Mouse (Mus musculus): ENCODE measurements at regions not wholly inside any gene's neighbourhood (a gene's known extent, or its start where the extent isn't known, plus 50 kb on each side); places are given as distances from the start of the nearest gene placed in this dataset.
A peak's percentile ranks its signal among the peaks of the same experiment; 100 is the strongest.

DNA sequence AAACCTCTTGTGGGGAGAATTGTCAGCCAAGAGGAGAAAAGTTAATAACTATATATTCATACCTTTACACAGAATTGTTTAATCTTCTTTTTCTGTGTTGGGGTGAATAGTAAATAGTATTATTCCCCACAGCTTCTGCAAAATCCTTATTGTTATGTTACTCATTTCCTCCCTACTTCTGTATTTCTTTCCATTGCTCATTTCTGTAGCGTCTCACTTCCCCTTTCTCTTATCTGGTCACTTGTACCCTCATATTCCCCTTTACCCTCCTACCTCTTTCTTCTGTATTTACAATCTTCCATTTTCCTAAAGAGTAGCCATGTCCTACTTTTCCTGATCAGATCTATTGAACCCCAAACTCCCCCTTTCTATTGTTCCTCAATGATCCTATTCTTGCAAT, 224.6 kb upstream of the Tle1 start:
- Histone ChIP-seq H3K4me3 (no peak overlapping the region), H3K27ac (no peak overlapping the region)
- no peak for DNase-seq (ENCODE audit: low spot score in 2 of 2)
- TF ChIP-seq CTCF (conservative IDR thresholded peaks at IDR 0.05), result no peak

- DNase-seq (ENCODE audit: low spot score in 2 of 2), result no peak
- no peak overlapping the region for H3K4me3 ChIP-seq
- no peak for TF ChIP-seq CTCF (conservative IDR thresholded peaks at IDR 0.05)
- no peak overlapping the region for H3K27ac ChIP-seq
Measured at GRCm38 (mm10) chr4:72412100-72412788, 211.5 kb upstream of the Tle1 start.

DNA sequence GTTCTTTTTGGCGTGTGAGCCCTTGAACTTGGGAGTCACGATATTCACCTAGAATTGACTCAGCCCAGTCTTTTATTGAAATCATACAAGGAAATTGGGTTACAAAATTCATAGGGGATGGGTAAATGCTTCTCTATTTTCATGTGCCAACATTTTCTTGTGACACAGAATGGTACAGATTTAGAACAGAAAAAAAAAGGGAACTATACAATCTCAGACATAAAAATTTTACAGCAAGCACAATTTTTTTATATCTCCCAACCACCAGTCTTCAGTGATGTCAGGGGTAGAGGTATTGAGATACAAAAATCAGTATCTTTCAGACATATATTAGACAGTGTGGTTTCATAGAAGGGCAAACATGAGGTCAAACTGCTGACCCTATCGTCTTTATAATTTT, 210.6 kb upstream of the Tle1 start:
- Histone ChIP-seq H3K4me3 (no peak overlapping the region), H3K27ac (no peak overlapping the region)
- TF ChIP-seq CTCF (conservative IDR thresholded peaks at IDR 0.05), result no peak
- DNase-seq (ENCODE audit: low spot score in 2 of 2), result no peak

DNA sequence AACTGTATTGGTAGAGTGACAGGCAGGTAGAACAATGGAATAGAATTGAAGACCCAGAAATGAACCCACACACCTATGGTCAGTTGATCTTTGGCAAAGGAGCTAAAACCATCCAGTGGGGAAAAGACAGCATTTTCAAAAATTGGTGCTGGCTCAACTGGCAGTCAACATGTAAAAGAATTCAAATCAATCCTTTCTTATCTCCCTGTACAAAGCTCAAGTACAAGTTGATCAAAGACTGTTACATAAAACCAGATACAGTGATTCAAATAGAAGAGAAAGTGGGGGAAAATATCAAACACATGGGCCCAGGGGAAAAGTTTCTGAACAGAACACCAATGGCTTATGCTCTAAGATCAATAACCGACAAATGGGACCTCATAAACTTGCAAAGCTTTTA, 200.0 kb upstream of the Tle1 start:
- Histone ChIP-seq H3K4me3 (no peak overlapping the region), H3K27ac (no peak overlapping the region)
- no peak for DNase-seq (ENCODE audit: low spot score in 2 of 2)
- TF ChIP-seq CTCF (conservative IDR thresholded peaks at IDR 0.05), result no peak

- no peak for DNase-seq (ENCODE audit: low spot score in 2 of 2)
- Histone ChIP-seq H3K4me3 (no peak overlapping the region), H3K27ac (no peak overlapping the region)
- no peak for TF ChIP-seq CTCF (conservative IDR thresholded peaks at IDR 0.05)
Measured at GRCm38 (mm10) chr4:72391887-72392435, 191.2 kb upstream of the Tle1 start.

DNA sequence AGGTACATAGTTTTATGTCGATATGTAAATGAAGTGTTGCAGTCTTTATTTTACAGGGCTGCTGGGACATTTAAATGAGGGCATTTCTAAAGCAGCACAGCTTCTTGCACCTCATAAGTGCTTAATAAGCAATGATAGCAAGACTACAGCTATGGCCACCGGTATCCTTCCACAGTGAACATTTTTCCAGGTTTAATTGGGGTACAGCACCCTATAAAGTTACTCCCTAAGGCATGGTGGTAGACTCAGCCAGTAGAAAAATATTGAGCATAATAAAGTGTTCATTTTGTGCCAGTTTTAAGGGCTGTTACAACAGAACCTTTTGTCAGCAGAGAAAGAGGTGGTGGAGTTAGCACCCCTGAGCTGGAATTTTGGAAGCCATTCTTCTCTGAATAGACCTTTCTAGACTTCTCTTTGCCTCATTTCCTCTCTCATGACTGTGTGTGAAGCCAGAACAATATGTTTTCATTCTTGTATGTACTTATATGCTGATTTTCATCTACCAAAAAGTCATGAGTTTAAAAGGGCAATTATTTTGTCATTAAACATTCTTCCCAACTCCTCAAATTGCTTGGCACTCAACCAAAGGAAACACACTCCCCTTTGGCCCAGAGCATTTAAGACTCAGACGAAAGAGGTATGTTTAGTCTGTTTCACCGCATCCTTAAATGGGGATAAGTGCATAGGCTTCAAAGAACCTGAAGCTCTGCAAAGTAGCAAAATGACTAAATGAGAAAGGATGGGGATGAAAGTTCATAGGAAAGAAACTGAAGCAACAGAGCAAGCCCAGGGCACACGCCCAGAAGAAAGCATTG, 189.3 kb upstream of the Tle1 start:
- DNase-seq (ENCODE audit: low spot score in 2 of 2), result no peak
- no peak for TF ChIP-seq CTCF (conservative IDR thresholded peaks at IDR 0.05)
- no peak overlapping the region for H3K4me3 ChIP-seq
- no peak overlapping the region for H3K27ac ChIP-seq

GRCm38 (mm10) chr4:72384901-72385264, 184.2 kb upstream of the Tle1 start:
- TF ChIP-seq CTCF (conservative IDR thresholded peaks at IDR 0.05), result peak; percentile 50
- H3K4me3 ChIP-seq, result no peak overlapping the region; the same call in 1 of the 2 replicates
- DNase-seq (ENCODE audit: low spot score in 2 of 2), result peak; percentile 62 to 86
- peak overlapping the region; percentile 69 for H3K27ac ChIP-seq

DNA sequence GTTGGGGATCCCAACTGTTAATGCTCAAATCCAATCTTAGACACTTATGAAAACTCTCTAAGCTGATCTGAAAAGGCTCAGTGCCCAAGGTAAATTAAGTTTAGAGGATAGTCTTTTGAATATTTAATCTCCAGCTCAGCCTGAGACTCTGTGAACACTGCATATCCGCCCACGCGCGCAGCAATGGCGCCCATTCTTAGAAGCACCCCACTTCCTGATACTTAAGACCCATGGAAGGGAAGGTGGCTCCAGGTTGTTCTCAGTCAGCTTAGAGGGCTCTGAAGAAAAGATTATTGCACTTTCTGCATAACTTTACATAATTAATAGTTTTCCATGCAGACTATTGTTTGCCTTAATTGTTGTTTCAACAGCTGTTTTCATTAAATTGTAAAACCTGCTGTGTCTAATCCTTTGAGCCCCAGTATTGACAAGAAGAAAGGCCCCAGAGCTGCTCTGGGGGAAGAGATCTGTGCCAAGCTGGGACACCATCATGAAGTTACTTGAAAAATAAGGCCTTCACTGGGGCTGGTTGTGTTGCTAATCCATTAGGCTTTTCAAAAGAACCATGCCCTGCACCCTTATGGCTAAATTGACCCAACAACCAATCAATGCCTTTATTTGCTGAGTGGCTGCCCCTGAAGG, 183.7 kb upstream of the Tle1 start:
- no peak for TF ChIP-seq CTCF (conservative IDR thresholded peaks at IDR 0.05)
- Histone ChIP-seq H3K4me3 (no peak overlapping the region), H3K27ac (peak overlapping the region; percentile 69; the same call in 1 of the 2 replicates)
- DNase-seq (ENCODE audit: low spot score in 2 of 2), result no peak

DNA sequence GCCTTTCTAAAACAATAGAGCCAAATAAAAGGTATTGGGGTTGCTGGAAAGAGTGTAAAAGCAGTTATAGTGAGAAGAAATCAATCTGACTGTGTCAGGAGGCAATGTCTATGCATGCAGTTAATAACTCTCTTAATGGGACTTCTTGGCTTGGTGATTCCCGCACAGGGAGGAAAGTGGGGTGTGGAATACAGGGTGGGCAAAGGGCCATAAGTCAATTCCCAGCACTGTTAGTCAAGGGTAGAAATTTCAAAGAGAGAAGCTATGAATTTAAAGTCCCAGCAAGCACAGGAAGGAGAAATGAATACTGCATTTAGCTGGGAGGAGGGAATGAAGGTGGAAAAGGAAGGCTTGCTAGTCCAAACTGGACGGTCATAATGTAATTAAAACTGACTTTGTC, 183.0 kb upstream of the Tle1 start:
- no peak for TF ChIP-seq CTCF (conservative IDR thresholded peaks at IDR 0.05)
- no peak for DNase-seq (ENCODE audit: low spot score in 2 of 2)
- no peak overlapping the region for H3K27ac ChIP-seq
- no peak overlapping the region for H3K4me3 ChIP-seq

- no peak for TF ChIP-seq CTCF (conservative IDR thresholded peaks at IDR 0.05)
- Histone ChIP-seq H3K4me3 (no peak overlapping the region), H3K27ac (no peak overlapping the region)
- no peak for DNase-seq (ENCODE audit: low spot score in 2 of 2)
Measured at GRCm38 (mm10) chr4:72382517-72383147, 181.9 kb upstream of the Tle1 start.

GRCm38 (mm10) chr4:72381742-72382141, 181.0 kb upstream of the Tle1 start:
- no peak for TF ChIP-seq CTCF (conservative IDR thresholded peaks at IDR 0.05)
- DNase-seq (ENCODE audit: low spot score in 2 of 2), result no peak
- Histone ChIP-seq H3K4me3 (no peak overlapping the region), H3K27ac (no peak overlapping the region)

- TF ChIP-seq CTCF (conservative IDR thresholded peaks at IDR 0.05), result no peak
- Histone ChIP-seq H3K4me3 (no peak overlapping the region), H3K27ac (no peak overlapping the region)
- no peak for DNase-seq (ENCODE audit: low spot score in 2 of 2)
Measured at GRCm38 (mm10) chr4:72381116-72381515, 180.4 kb upstream of the Tle1 start.

- no peak overlapping the region for H3K4me3 ChIP-seq
- no peak for TF ChIP-seq CTCF (conservative IDR thresholded peaks at IDR 0.05)
- H3K27ac ChIP-seq, result no peak overlapping the region
- DNase-seq (ENCODE audit: low spot score in 2 of 2), result no peak
Measured at GRCm38 (mm10) chr4:72379515-72379914, 178.8 kb upstream of the Tle1 start.
